Mouse (Mus musculus): ENCODE measurements around the gene Cenpt.
"Not testable (repeated sequence)": the region's sequence is repeated elsewhere in the genome, so short reads cannot be mapped to it uniquely, and the experiment has no call there.

DNA sequence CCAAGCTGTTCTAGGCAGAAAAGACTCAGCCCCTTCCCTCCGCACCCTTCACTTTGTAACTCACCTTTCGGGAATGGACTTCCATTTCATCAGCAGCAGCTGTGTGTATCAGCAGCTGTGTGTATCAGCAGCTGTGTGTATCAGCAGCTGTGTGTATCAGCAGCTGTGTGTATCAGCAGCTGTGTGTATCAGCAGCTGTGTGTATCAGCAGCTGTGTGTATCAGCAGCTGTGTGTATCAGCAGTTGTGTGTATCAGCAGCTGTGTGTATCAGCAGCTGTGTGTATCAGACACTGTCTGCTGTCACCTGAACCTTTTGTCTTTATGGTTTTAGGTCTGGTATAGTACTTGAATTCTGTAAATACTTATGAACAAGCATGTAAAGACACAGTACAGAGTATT, 19.3 kb downstream of the Cenpt start:
- TF ChIP-seq CTCF (IDR thresholded peaks at IDR 0.05; ENCODE audit: control insufficient read depth, insufficient read depth, low read length); POLR2A (IDR thresholded peaks at IDR 0.05; ENCODE audit: borderline replicate concordance, control insufficient read depth, low read depth, low read length): not testable (repeated sequence)
